Mouse (Mus musculus): ENCODE measurements around the gene A930033H14Rik. TPM values are rescaled to one million over a fixed set of nuclear protein-coding genes. Genes with fewer than 3 reads are reported as not detected.

A930033H14Rik gene
- polyA plus RNA-seq, 1 experiment = 1.9 TPM

GRCm38 (mm10) chr10:69240530-69240929, 27.6 kb upstream of the A930033H14Rik start:
- H3K4me2 ChIP-seq (ENCODE audit: low read depth) = no peak overlapping the region
- no peaks in the 10 kb centered on the region for H3K27me3 ChIP-seq (ENCODE audit: control insufficient read depth, insufficient read depth, insufficient read length)
- H3K79me2 ChIP-seq (ENCODE audit: control insufficient read depth, insufficient read depth) = peaks cover 6% of the 10 kb centered on the region
- H3K36me3 ChIP-seq (ENCODE audit: control insufficient read depth, insufficient read depth) = no peaks in the 10 kb centered on the region
- no peak overlapping the region for H3K4me3 ChIP-seq
- TF ChIP-seq MYOD1 (IDR thresholded peaks at IDR 0.05; ENCODE audit: control insufficient read depth in 1 of 3, insufficient read length in 2 of 3, low read depth in 2 of 3) = peak in 1 of 3 experiments; percentile 29
- no peak for TF ChIP-seq TCF3 (IDR thresholded peaks at IDR 0.05; ENCODE audit: insufficient read length, low read depth)
- TF ChIP-seq REST (IDR thresholded peaks at IDR 0.05; ENCODE audit: insufficient read depth, insufficient read length) = no peak
- TF ChIP-seq MAX (IDR thresholded peaks at IDR 0.05; ENCODE audit: low read depth) = no peak
- no peak for TF ChIP-seq MYOG (IDR thresholded peaks at IDR 0.05; ENCODE audit: control insufficient read depth in 1 of 3, insufficient read depth in 1 of 3, insufficient read length in 2 of 3, low read depth in 2 of 3)
- no peak for TF ChIP-seq USF1 (IDR thresholded peaks at IDR 0.05; ENCODE audit: low read depth)
- TF ChIP-seq TCF12 (IDR thresholded peaks at IDR 0.05; ENCODE audit: insufficient read depth, poor library complexity, severe bottlenecking) = no peak
- TF ChIP-seq E2F4 (IDR thresholded peaks at IDR 0.05; ENCODE audit: insufficient read depth) = no peak
- peak; percentile 63; the same call in 1 of the 2 replicates for TF ChIP-seq CEBPB (IDR thresholded peaks at IDR 0.05; ENCODE audit: insufficient read depth, poor library complexity, severe bottlenecking)
- H3ac ChIP-seq (ENCODE audit: control insufficient read depth, insufficient read length) = no peak overlapping the region

- peaks cover 6% of the 10 kb centered on the region for H3K79me2 ChIP-seq (ENCODE audit: control insufficient read depth, insufficient read depth)
- no peak overlapping the region for H3K4me3 ChIP-seq
- H3K36me3 ChIP-seq (ENCODE audit: control insufficient read depth, insufficient read depth) = no peaks in the 10 kb centered on the region
- H3K4me2 ChIP-seq (ENCODE audit: low read depth) = no peak overlapping the region
- no peaks in the 10 kb centered on the region for H3K27me3 ChIP-seq (ENCODE audit: control insufficient read depth, insufficient read depth, insufficient read length)
- no peak overlapping the region for H3ac ChIP-seq (ENCODE audit: control insufficient read depth, insufficient read length)
- TF ChIP-seq USF1 (IDR thresholded peaks at IDR 0.05; ENCODE audit: low read depth) (no peak), CEBPB (IDR thresholded peaks at IDR 0.05; ENCODE audit: insufficient read depth, poor library complexity, severe bottlenecking) (no peak), MYOD1 (IDR thresholded peaks at IDR 0.05; ENCODE audit: control insufficient read depth in 1 of 3, insufficient read length in 2 of 3, low read depth in 2 of 3) (peak; percentile 60 to 98 (median 94)), MAX (IDR thresholded peaks at IDR 0.05; ENCODE audit: low read depth) (no peak), POLR2AphosphoS2 (IDR thresholded peaks at IDR 0.05; ENCODE audit: insufficient read length, low read depth) (no peak), SRF (IDR thresholded peaks at IDR 0.05; ENCODE audit: control insufficient read depth, insufficient read length, low read depth) (no peak), TCF12 (IDR thresholded peaks at IDR 0.05; ENCODE audit: insufficient read depth, poor library complexity, severe bottlenecking) (peak; percentile 65), E2F4 (IDR thresholded peaks at IDR 0.05; ENCODE audit: insufficient read depth) (no peak), REST (IDR thresholded peaks at IDR 0.05; ENCODE audit: insufficient read depth, insufficient read length) (no peak), TCF3 (IDR thresholded peaks at IDR 0.05; ENCODE audit: insufficient read length, low read depth) (peak; percentile 75), POLR2A (IDR thresholded peaks at IDR 0.05; ENCODE audit: insufficient read length, low read depth) (no peak), MYOG (IDR thresholded peaks at IDR 0.05; ENCODE audit: control insufficient read depth in 1 of 3, insufficient read depth in 1 of 3, insufficient read length in 2 of 3, low read depth in 2 of 3) (peak; percentile 66 to 94 (median 77))
These were observed 25.4 kb upstream of the A930033H14Rik start for GRCm38 (mm10) chr10:69238311-69238710.

GRCm38 (mm10) chr10:69237781-69238180, 24.9 kb upstream of the A930033H14Rik start:
- Histone ChIP-seq H3K4me3 (no peak overlapping the region), H3K79me2 (ENCODE audit: control insufficient read depth, insufficient read depth) (peaks cover 6% of the 10 kb centered on the region), H3K36me3 (ENCODE audit: control insufficient read depth, insufficient read depth) (no peaks in the 10 kb centered on the region), H3K4me2 (ENCODE audit: low read depth) (no peak overlapping the region), H3K27me3 (ENCODE audit: control insufficient read depth, insufficient read depth, insufficient read length) (no peaks in the 10 kb centered on the region), H3ac (ENCODE audit: control insufficient read depth, insufficient read length) (no peak overlapping the region)
- TF ChIP-seq MYOG (IDR thresholded peaks at IDR 0.05; ENCODE audit: control insufficient read depth in 1 of 3, insufficient read depth in 1 of 3, insufficient read length in 2 of 3, low read depth in 2 of 3) = no peak
- no peak for TF ChIP-seq MAX (IDR thresholded peaks at IDR 0.05; ENCODE audit: low read depth)
- no peak for TF ChIP-seq SRF (IDR thresholded peaks at IDR 0.05; ENCODE audit: control insufficient read depth, insufficient read length, low read depth)
- TF ChIP-seq E2F4 (IDR thresholded peaks at IDR 0.05; ENCODE audit: insufficient read depth) = no peak
- no peak for TF ChIP-seq CEBPB (IDR thresholded peaks at IDR 0.05; ENCODE audit: insufficient read depth, poor library complexity, severe bottlenecking)
- no peak for TF ChIP-seq TCF12 (IDR thresholded peaks at IDR 0.05; ENCODE audit: insufficient read depth, poor library complexity, severe bottlenecking)
- no peak for TF ChIP-seq USF1 (IDR thresholded peaks at IDR 0.05; ENCODE audit: low read depth)
- no peak for TF ChIP-seq REST (IDR thresholded peaks at IDR 0.05; ENCODE audit: insufficient read depth, insufficient read length)
- no peak for TF ChIP-seq POLR2A (IDR thresholded peaks at IDR 0.05; ENCODE audit: insufficient read length, low read depth)
- no peak for TF ChIP-seq POLR2AphosphoS2 (IDR thresholded peaks at IDR 0.05; ENCODE audit: insufficient read length, low read depth)
- TF ChIP-seq MYOD1 (IDR thresholded peaks at IDR 0.05; ENCODE audit: control insufficient read depth in 1 of 3, insufficient read length in 2 of 3, low read depth in 2 of 3) = no peak
- no peak for TF ChIP-seq TCF3 (IDR thresholded peaks at IDR 0.05; ENCODE audit: insufficient read length, low read depth)

- H3K36me3 ChIP-seq (ENCODE audit: control insufficient read depth, insufficient read depth) = no peaks in the 10 kb centered on the region
- no peak for TF ChIP-seq TCF3 (IDR thresholded peaks at IDR 0.05; ENCODE audit: insufficient read length, low read depth)
- no peak for TF ChIP-seq TCF12 (IDR thresholded peaks at IDR 0.05; ENCODE audit: insufficient read depth, poor library complexity, severe bottlenecking)
- TF ChIP-seq POLR2AphosphoS2 (IDR thresholded peaks at IDR 0.05; ENCODE audit: insufficient read length, low read depth) = no peak
- no peak for TF ChIP-seq POLR2A (IDR thresholded peaks at IDR 0.05; ENCODE audit: insufficient read length, low read depth)
- TF ChIP-seq USF1 (IDR thresholded peaks at IDR 0.05; ENCODE audit: low read depth) = no peak
- TF ChIP-seq MYOG (IDR thresholded peaks at IDR 0.05; ENCODE audit: control insufficient read depth in 1 of 3, insufficient read depth in 1 of 3, insufficient read length in 2 of 3, low read depth in 2 of 3) = no peak
- no peak for TF ChIP-seq CEBPB (IDR thresholded peaks at IDR 0.05; ENCODE audit: insufficient read depth, poor library complexity, severe bottlenecking)
- TF ChIP-seq REST (IDR thresholded peaks at IDR 0.05; ENCODE audit: insufficient read depth, insufficient read length) = no peak
- TF ChIP-seq MYOD1 (IDR thresholded peaks at IDR 0.05; ENCODE audit: control insufficient read depth in 1 of 3, insufficient read length in 2 of 3, low read depth in 2 of 3) = no peak
- H3K79me2 ChIP-seq (ENCODE audit: control insufficient read depth, insufficient read depth) = peaks cover 6% of the 10 kb centered on the region
- H3K4me2 ChIP-seq (ENCODE audit: low read depth) = no peak overlapping the region
- H3K4me3 ChIP-seq = no peak overlapping the region
- H3ac ChIP-seq (ENCODE audit: control insufficient read depth, insufficient read length) = no peak overlapping the region
- H3K27me3 ChIP-seq (ENCODE audit: control insufficient read depth, insufficient read depth, insufficient read length) = no peaks in the 10 kb centered on the region
These were observed 24.3 kb upstream of the A930033H14Rik start for GRCm38 (mm10) chr10:69237185-69237584.

Data from myocyte (in vitro differentiated cells).